Mouse (Mus musculus) frontal cortex, postnatal 14 days (tissue): ENCODE data around the gene Nxn.

Source experiments
- DNase-seq, 2 experiments: peaks; one replicate each; pipeline ENCODE4 v3.0.0; 2022; ENCODE audit warnings: low spot score in 2 of 2

Nxn gene

GRCm38 (mm10) chr11:76363178-76363577 lies 35.8 kb downstream of the Nxn start:
- DNase-seq: no peak

DNA sequence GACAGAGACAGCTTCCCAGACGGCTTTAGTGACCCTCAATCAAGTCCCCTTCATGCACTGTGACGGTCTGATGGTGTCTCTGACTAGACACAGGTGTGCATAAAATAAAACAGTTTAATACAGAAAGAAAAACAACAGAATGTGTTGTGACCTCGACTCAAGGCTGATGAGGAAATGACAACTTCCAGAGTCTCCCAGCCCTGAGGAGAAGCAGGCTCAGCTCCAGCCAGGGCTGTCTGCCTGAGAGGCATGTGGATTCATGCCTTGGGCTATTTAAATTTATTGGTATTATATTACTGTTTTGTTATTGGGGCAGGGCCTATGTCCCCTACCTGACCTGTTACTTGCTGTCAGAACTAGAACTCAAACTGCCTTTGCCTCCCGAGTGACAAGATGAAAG lies 37.5 kb downstream of the Nxn start:
- DNase-seq: no peak

GRCm38 (mm10) chr11:76360255-76360654 lies 38.7 kb downstream of the Nxn start:
- no peak for DNase-seq

DNA sequence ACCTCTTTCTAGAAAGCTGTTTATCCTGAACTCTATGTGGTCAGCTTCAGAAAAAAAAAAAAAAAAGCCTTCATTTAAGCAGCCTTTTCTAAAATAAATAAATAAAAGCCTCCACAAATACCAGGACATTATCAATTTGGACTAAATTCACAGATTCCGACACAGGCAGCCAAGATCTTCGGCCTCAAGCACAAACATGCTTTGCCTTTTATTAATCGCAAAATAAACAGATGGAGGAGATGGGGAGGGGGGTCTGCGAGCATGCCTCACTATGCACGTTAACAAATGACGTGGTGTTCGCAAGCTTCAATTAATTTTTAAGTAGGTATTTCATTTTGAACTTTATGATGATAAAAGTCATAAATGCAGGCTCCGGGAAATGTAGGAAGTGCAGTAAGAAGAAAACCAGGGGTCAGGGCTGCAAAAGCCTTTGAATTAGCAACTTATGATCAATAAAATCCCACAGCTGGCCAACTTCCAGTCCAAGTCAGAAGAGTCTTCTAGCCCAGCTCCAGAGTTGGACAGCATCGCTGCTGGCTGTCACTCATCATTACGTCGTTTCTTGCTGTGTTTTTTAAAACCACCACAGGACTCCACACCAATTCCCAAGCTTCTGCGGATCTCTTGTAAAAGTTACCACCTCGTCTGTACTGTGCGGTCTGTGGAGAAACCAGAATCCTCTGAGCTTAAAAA lies 40.2 kb downstream of the Nxn start:
- DNase-seq: no peak

DNA sequence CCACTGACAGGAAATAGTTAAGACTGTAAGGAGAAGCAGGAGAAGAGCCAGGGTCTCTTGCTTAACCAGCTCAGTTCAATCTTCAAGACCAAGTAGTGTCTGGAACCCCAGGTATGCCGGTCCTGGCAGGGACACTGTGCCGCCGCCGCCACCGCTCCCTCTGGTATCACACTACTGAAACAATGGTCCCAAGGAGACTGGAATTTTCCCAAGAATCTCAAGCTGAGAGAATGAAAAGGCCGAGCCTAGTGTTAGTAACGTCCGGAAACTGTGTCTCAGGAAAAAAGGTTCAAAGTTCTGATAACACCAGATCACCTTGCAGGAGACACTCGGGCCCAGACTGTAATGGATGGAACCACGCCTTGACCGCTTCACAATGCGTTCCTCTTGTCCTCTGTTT lies 41.5 kb downstream of the Nxn start:
- DNase-seq: no peak

GRCm38 (mm10) chr11:76356091-76356490 lies 42.8 kb downstream of the Nxn start:
- DNase-seq: no peak

DNA sequence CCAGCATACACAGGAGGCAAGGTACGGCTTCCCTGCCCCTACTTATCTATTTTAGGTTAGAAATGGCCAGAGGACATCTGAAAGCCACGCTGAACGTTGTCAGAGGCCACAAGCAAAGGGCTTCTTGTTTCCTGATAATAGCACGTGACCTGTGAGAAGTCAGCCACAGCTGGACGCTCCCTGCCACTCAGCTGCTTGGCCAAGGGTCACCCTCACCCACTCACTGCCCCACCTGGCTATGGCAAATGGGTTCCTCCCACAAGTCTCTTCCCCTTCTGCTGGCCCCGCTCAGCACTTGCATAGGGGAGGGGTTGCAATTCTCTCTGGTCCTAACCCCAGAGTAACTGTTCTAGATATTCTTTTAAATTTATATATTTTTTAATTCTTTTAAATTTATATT lies 43.5 kb downstream of the Nxn start:
- no peak for DNase-seq

- DNase-seq: no peak
Observed at GRCm38 (mm10) chr11:76352861-76353558, 45.9 kb downstream of the Nxn start.

- no peak for DNase-seq
Observed at GRCm38 (mm10) chr11:76351624-76352011, 47.3 kb downstream of the Nxn start.

DNA sequence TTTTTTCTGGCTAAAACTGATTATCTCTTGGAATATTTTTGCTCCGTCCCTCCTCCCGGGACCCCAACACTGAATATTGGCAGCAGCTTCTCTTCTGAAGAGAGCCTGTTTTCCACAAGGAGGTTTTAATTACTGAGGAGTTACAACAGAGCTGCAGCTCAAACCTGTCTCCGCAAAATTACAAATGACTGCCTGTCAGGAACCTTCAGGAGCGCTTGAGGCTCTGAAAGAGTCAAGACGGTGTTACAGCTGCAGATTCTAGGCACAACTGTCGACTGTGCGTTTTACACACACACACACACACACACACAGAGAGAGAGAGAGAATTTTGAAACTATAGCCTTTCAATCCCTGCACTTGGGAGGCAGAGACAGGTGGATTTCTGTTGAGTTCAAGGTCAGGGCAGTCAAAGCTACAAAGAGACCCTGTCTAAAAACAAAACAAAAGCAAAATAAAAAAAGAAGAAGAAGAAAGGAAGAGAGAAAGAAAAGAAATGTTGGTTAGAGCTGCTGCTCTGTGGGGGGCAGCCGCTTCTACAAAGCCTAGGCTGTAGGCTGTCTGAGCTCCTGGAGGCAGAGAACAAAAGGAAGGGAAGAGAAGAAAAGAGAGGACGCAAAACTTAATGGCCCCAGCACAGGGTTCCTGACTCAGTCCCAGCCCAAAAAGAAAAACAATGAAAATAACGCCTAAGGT lies 47.9 kb downstream of the Nxn start:
- no peak for DNase-seq

GRCm38 (mm10) chr11:76349833-76350232 lies 49.1 kb downstream of the Nxn start:
- DNase-seq: no peak

GRCm38 (mm10) chr11:76347589-76347988 lies 51.4 kb downstream of the Nxn start:
- no peak for DNase-seq

DNA sequence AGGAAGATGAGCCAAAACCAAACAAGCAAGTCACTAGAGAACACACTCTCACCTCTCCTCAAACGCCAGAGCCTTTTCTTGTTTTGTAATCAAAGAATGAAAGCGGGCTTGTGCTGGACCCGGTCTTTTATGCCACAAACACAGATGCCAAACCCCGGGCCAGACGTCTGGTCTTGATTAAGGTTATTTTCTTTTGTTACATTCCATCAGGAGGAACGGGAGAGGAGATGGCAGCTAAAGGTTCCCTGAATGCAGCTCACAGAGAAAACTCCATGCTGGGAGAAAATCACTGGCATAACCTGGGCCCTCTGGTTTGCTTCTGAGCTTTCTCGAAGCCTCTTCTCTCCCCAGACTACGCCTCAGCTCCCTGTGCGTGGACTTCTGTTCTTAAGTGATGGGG lies 55.9 kb downstream of the Nxn start:
- DNase-seq: no peak

- no peak for DNase-seq
Observed at GRCm38 (mm10) chr11:76341884-76342645, 56.9 kb downstream of the Nxn start.

DNA sequence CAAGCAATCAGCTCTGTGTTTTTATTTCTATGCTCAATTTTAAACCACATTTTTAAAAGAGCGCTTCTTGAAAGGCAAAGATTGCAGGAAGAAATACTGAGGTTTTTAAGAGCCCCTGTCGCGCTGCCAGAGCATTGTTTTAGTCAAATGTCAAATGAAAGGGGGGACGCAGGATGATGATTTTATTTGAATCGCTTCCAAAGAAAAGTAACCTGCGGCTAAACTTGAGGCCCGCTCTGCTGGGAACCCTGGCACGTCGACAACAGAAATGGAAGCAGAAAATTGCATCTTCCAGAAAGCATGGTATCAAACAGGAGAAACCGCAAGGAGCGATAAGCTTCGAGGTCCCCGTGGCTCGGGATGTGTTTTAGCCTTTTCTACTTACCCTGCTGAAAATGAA lies 57.8 kb downstream of the Nxn start:
- DNase-seq: no peak

DNA sequence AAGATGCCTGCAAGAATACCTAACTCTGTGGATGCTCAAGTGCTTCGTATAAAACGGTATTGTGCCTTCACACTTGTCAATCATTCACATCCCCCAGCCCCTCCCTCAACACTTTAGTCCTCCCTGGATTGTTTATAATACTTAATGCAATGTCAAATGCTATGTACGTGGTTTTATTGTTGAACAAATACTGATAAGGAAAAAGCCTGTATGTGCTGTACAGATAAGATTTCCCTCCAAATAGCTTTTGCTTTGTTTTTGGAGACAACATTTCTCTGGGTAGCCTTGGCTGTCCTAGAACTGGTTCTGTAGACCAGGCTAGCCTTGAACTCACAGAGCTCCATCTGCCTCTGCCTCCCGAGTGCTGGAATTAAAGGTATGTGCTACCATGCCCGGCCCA lies 59.1 kb downstream of the Nxn start:
- no peak for DNase-seq

- DNase-seq: no peak
Observed at GRCm38 (mm10) chr11:76339141-76339540, 59.8 kb downstream of the Nxn start.

DNA sequence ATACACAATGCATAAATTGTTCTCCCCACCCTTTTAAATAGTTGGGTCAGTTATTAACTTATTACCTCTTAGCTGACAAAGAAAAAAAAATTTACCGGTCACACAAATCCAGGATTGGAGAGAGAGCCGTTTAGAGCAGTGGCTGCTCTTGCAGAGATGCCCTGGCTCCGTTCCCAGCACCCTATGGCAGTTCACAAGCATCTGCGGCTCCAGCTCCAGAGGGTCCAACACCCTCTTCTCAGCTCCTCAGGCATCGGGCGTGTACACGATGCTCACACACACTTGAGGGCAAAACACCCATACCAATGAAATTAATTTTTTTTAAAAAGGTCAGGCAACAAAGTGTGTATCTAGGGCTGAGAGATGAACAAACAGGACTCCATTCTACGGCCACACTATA lies 60.3 kb downstream of the Nxn start:
- DNase-seq: no peak

GRCm38 (mm10) chr11:76337764-76338163 lies 61.2 kb downstream of the Nxn start:
- DNase-seq: no peak

- DNase-seq: no peak
Observed at GRCm38 (mm10) chr11:76337236-76337635, 61.7 kb downstream of the Nxn start.

DNA sequence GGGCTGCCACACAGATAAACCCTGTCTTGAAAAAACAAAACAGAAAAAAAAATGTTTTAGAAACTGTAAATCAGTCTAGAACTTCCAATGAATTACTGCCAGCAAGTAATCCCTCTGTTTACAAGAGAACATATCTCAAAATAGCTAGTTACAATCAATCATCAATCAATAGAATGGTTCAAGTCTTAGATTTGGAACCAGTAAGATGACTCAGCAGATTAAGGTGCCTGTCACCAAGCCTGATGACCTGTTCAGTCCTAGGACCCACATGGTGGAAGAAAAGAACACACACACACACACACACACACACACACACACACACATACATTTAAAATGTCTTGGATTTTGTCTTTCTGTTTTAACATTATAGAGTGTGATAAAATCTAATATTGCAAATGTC lies 62.7 kb downstream of the Nxn start:
- DNase-seq: no peak

- DNase-seq: no peak
Observed at GRCm38 (mm10) chr11:76334966-76335365, 64.0 kb downstream of the Nxn start.
